Mouse (Mus musculus) ES-Bruce4 (cell line): ENCODE measurements around the gene Prkch.

Experiments
- CTCF ChIP-seq: IDR thresholded peaks from one replicate; pipeline ENCODE4 v1.8.1; 2011; ENCODE audit warnings: low read depth, low read length
- POLR2A ChIP-seq: IDR thresholded peaks from one replicate; pipeline ENCODE4 v1.8.1; 2011; ENCODE audit warnings: low read length; ENCODE audit not compliant: insufficient read depth

DNA sequence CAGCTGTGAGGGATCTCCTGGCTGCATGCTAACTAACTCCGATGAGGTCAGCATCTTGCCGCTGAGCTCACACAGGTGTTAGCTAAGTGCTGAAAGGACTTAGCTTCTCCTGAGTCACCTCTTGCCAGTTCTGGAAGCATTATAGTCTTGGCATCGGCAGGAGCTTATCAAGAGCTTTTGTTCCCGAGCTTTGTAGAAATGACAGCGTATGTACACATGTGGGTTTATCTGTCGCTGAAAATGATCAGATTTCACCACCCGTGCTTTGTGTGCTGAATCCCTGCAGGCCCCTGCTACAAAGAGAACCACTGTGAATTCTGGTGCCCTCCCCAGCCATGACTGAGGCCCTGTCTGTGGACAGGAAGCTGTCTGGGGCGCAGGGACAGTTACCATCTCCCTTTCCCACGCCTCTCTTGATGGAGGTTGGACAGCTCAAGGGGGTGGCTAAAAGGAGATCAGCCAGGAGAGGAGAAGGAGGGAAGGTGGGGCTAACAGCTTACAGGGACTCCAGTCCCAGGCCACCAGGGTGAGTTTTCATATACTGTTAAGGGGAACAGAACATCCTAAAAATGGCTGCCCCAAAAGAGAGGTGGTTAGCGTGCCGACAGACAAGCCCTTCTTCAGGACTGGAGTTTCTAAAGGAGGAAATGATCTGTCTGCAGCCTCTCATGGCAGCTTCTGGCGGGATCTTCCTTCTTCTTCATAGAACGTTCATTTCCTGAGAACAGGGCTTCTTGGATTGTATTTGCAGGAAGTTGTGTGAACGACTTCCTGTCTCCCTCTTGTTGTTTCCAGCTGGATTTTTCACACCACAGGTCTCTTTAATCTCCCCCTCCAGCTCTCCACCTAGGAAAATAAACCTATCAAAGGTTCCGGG is 180.3 kb downstream of the Prkch start:
- TF ChIP-seq CTCF (no peak), POLR2A (no peak)
